Mouse (Mus musculus): ENCODE data around the gene Uts2.
A peak's percentile ranks its signal among the peaks of the same experiment; 100 is the strongest.
"Not testable (repeated sequence)": the region's sequence is repeated elsewhere in the genome, so short reads cannot be mapped to it uniquely, and the experiment has no call there.

Uts2 gene

DNA sequence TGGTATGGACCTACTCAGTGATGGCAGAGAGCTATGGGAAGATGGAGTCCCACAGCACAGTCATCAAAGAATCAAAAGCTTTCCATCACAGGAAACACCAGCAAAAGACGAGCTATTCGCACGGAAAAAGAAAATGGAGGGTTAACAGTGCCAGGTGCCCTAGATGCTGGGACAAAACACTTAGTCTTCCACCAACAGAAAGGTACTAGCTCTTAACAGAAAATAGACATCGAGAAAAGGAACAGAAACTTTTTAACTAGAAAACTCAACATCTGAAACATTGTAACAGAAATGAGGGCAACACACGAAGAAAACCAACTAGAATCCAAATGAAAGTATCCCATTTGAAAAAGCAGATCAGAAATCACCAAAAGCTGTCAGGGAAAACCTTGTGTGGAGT lies 16.7 kb upstream of the Uts2 start:
- DNase-seq (ENCODE audit: low read depth, low spot score): no peak
- Histone ChIP-seq H3K27me3 (ENCODE audit: control insufficient read depth, insufficient read depth, low read length, poor library complexity, severe bottlenecking) (no peaks in the 10 kb centered on the region), H3K36me3 (ENCODE audit: control insufficient read depth, insufficient read depth, low read length, poor library complexity, severe bottlenecking) (no peaks in the 10 kb centered on the region)

DNA sequence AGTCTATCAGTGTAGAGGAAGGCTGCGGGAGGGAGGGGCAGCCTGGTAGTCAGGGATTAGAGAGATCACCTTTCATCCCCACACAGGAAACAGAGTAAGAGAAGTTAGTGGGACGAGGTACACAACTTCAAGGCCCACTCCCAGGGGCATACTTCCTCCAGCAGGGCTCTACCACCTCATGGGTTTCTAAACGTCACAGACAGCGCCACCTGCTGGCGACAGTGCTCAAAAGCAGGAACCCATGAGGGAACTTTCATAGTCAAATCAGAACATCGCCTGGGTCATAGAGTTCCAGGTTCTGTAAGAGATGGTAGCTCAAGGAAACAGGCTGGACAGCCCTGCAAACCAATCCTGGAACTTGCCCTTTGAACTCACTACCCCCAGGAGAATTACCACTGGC lies 6.7 kb upstream of the Uts2 start:
- Histone ChIP-seq H3K36me3 (ENCODE audit: control insufficient read depth, insufficient read depth, low read length, poor library complexity, severe bottlenecking) (no peaks in the 10 kb centered on the region), H3K27me3 (ENCODE audit: control insufficient read depth, insufficient read depth, low read length, poor library complexity, severe bottlenecking) (no peaks in the 10 kb centered on the region)
- peak; percentile 39 for DNase-seq (ENCODE audit: low read depth, low spot score)

DNA sequence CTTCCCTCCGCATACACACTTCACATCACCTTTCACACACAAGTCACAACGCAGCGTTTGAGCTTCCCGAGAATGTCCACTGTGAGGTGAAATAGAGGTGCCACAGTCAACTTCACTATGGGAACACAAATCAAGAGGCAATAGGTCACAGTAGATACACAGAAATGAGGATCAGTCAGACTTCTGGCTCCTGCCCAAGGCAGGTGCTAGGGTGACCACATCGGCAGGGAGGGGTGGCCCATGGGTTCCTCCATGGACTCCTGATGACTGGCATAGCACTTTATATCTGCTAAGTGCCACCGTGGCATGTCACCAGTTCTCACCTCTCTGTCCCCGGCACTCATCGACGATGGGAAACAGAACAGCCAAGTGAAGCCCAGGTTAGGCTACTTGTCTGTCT lies 1.7 kb downstream of the Uts2 start:
- no peak for DNase-seq (ENCODE audit: low read depth, low spot score)
- Histone ChIP-seq H3K36me3 (ENCODE audit: control insufficient read depth, insufficient read depth, low read length, poor library complexity, severe bottlenecking) (no peaks in the 10 kb centered on the region), H3K27me3 (ENCODE audit: control insufficient read depth, insufficient read depth, low read length, poor library complexity, severe bottlenecking) (no peaks in the 10 kb centered on the region)

DNA sequence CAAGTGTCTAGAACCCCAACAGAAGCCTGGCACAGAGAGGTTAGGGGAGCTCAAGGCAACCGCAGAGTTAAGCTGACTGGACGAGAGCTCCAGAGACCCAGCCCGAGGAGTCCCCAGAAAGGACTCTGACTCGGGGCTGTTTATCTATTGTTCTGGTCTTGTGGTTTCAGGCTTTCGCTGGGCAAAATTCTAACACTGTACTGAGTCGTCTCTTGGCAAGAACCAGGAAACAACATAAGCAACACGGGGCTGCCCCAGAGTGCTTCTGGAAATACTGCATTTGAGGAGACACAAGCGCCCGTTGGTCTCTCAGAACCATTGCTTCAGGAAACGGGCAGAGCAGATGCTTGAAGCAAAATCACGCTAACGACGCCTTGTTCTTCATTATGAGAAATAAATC lies 4.5 kb downstream of the Uts2 start:
- Histone ChIP-seq H3K27me3 (ENCODE audit: control insufficient read depth, insufficient read depth, low read length, poor library complexity, severe bottlenecking) (no peaks in the 10 kb centered on the region), H3K36me3 (ENCODE audit: control insufficient read depth, insufficient read depth, low read length, poor library complexity, severe bottlenecking) (no peaks in the 10 kb centered on the region)
- no peak for DNase-seq (ENCODE audit: low read depth, low spot score)

DNA sequence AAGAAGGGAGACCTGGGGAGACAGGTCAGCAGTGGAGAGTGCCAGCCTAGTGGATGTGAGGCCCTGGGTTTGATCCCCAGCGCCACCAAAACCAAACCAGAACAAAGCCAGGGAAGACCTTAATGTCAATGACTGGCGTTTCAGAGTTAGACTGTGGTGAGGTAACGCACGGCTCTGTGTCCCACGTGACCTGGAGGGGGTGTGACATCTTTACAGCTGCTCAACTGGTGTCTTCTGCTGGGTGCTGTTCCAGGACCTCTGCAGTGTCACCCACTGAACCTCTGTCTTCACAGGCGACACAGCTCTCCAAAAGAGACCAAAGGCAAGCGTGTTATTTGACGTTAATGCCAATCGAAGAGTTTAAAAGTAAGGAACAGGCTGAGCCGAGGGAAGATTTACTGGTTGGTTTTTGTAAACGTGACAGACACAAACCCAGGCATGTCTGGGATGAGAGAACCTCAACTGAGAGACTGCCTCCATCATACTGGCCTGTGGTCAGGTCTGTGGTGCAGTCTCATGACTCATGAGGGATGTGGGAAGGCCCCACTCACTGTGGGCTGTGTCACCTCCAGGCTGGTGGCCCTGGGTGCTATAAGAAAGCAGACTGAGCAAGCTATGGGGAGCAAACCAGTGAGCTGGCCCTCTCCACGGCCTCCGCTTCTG lies 8.9 kb downstream of the Uts2 start:
- no peak for DNase-seq (ENCODE audit: low read depth, low spot score)

DNA sequence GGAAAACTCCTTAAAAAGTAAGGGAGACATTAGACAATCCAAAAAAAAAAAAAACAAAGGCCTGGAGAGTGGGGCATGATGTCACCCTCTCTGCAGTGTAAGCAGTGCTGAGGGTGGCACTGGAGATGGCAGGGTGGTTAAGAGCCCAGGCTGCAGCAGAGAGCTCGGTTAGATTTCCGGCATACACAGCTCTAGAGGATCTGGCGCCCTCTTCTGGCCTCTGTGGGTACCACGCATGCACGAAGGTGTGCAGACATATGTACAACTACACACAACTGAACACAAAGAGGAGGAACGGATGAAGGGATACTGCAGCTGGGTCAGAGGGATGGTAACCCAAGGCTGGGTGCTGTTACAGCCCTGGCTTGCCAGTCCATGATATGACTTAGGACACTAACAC lies 10.0 kb downstream of the Uts2 start:
- Histone ChIP-seq H3K27me3 (ENCODE audit: control insufficient read depth, insufficient read depth, low read length, poor library complexity, severe bottlenecking) (no peaks in the 10 kb centered on the region), H3K36me3 (ENCODE audit: control insufficient read depth, insufficient read depth, low read length, poor library complexity, severe bottlenecking) (no peaks in the 10 kb centered on the region)
- peak; percentile 41 for DNase-seq (ENCODE audit: low read depth, low spot score)

More for the DNA sequence above, 8.9 kb downstream of the Uts2 start:
- Histone ChIP-seq H3K36me3 (ENCODE audit: control insufficient read depth, insufficient read depth, low read length, poor library complexity, severe bottlenecking) (no peaks in the 10 kb centered on the region), H3K27me3 (ENCODE audit: control insufficient read depth, insufficient read depth, low read length, poor library complexity, severe bottlenecking) (no peaks in the 10 kb centered on the region)

DNA sequence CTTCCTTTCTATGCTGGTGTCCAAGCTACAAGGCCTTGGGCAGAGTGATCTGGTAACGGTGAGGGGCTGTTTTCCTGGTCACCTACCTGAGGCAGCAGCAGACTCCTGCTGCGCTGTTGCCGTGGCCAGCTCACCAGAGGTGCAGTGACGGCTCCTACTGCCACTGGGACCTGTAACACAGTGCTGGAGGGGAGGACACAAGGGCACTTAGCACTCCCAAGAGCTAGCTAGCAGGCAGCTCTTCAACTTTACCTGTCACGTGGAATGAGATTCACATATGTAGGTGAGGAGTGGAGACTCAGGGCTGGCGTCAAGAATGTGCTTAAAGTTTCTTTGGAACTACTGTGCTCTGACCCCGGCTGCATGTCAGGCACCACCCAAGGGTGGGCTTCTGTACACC lies 13.4 kb downstream of the Uts2 start:
- H3K36me3 ChIP-seq (ENCODE audit: control insufficient read depth, insufficient read depth, low read length, poor library complexity, severe bottlenecking): no peaks in the 10 kb centered on the region
- DNase-seq (ENCODE audit: low read depth, low spot score): no peak
- no peaks in the 10 kb centered on the region for H3K27me3 ChIP-seq (ENCODE audit: control insufficient read depth, insufficient read depth, low read length, poor library complexity, severe bottlenecking)

DNA sequence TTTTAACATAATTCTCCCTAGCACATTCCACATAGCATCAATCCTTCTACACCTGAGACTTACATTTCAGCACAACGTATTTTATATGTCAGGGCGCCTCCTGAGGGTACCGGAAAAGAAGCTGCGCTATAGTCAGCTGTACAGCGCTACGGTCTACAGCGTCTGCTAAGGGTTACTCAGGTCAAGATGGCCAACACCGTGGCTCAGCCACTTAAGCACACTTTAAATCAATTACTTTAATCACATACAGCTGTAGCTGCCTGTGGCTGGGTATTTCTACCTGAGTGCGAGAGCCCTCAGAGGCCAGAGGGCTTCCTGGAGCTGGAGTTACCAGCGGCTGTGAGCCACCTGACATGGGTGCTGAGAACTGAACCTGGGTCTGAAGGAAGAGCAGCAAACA lies 19.0 kb downstream of the Uts2 start:
- no peaks in the 10 kb centered on the region for H3K27me3 ChIP-seq (ENCODE audit: control insufficient read depth, insufficient read depth, low read length, poor library complexity, severe bottlenecking)
- no peaks in the 10 kb centered on the region for H3K36me3 ChIP-seq (ENCODE audit: control insufficient read depth, insufficient read depth, low read length, poor library complexity, severe bottlenecking)
- DNase-seq (ENCODE audit: low read depth, low spot score): no peak

DNA sequence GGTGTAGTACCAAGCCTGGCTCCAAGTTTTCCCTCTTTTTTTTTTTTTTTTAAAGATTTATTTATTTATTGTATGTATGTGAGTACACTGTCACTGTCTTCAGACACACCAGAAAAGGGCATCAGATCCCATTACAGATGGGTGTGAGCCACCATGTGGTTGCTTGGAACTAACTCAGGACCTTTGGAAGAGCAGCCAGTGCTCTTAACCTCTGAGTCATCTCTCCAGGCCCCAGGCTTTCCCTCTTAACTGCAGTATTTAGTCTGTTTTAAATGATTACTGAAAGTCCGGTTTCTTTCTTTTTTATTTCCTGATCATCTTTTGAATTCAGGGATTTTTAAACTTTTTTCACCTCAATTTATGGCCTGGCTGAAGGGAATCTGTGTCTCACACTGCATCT lies 20.5 kb downstream of the Uts2 start:
- not testable (repeated sequence) for H3K36me3 ChIP-seq (ENCODE audit: control insufficient read depth, insufficient read depth, low read length, poor library complexity, severe bottlenecking); DNase-seq (ENCODE audit: low read depth, low spot score); H3K27me3 ChIP-seq (ENCODE audit: control insufficient read depth, insufficient read depth, low read length, poor library complexity, severe bottlenecking)

DNA sequence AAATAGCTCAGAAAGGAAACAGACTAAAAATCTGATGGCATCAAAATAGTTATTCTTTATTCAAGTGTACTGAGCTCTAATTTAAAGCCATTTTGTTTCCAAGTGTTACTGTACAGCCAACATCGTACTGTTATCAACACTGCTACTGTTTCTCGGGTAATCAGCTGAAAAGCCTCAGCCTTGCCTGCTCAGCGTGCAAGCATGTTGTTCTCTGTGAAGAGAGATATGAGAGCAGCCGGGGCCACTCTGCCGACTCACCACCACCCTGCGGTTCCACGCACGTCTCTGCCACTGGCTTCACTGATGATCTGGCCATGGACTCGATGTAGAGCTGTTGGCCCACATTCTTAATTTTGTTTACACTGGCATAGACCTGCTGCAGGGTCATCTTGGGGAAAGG lies 27.3 kb downstream of the Uts2 start:
- no peak for DNase-seq (ENCODE audit: low read depth, low spot score)
- Histone ChIP-seq H3K36me3 (ENCODE audit: control insufficient read depth, insufficient read depth, low read length, poor library complexity, severe bottlenecking) (no peaks in the 10 kb centered on the region), H3K27me3 (ENCODE audit: control insufficient read depth, insufficient read depth, low read length, poor library complexity, severe bottlenecking) (no peaks in the 10 kb centered on the region)

DNA sequence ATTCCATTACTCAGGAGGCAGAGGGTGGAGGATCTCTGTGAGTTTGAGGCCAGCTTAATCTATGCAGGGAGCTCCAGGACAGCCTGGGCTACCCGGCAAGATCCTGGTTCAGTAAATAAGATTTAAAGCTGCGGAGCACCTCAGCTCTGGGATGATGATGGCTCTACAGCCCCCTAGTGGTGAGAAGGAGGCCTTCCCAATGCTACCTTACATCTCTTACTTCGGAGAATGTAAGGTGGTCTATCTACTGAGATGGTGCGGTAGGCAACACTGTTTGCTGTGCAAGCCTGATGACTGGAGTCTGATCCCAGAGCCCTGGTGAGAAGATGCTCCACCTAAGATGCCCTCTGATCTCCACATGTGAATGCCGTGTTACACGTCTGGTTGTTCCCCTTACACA lies 30.1 kb downstream of the Uts2 start:
- no peaks in the 10 kb centered on the region for H3K36me3 ChIP-seq (ENCODE audit: control insufficient read depth, insufficient read depth, low read length, poor library complexity, severe bottlenecking)
- peak; percentile 46 for DNase-seq (ENCODE audit: low read depth, low spot score)
- no peaks in the 10 kb centered on the region for H3K27me3 ChIP-seq (ENCODE audit: control insufficient read depth, insufficient read depth, low read length, poor library complexity, severe bottlenecking)

DNA sequence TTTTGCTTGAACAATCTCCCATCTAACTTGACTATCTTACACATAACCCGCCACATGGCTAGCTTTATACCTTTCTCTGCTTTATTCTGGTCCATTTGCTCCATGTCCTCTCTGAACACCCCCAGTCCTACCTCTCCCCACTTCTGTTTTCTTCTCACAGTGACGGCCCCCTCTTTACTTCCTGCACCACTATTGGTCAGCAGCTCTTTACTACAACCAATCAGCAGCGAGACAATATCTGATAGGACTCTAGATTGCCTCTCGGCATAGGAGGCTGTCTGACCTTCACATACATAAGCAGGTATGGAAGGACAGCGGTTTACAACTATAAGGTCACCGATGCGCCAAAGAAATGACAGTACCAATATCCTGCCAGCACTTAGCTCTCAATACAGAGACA lies 39.6 kb downstream of the Uts2 start:
- DNase-seq (ENCODE audit: low read depth, low spot score): no peak
- Histone ChIP-seq H3K27me3 (ENCODE audit: control insufficient read depth, insufficient read depth, low read length, poor library complexity, severe bottlenecking) (no peaks in the 10 kb centered on the region), H3K36me3 (ENCODE audit: control insufficient read depth, insufficient read depth, low read length, poor library complexity, severe bottlenecking) (no peaks in the 10 kb centered on the region)

DNA sequence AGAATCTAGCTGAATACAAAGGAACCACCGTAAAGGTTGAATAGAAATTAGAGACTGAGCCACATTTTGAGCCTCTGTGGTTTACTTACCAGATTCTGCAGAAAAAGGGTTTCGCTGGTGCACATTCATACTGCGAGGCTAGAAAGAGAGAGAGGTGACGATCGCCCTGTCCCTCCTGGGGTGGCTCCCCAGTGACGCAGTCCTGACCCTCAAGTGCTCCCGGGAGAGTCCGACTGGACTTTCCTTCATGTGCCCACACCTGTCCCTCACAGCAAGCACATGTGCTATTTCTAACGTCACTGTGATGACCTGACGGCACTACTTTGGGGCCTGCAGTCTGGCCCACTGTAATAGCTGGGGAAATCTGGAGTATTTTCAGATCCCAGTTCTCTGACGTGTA lies 40.9 kb downstream of the Uts2 start:
- H3K27me3 ChIP-seq (ENCODE audit: control insufficient read depth, insufficient read depth, low read length, poor library complexity, severe bottlenecking): no peaks in the 10 kb centered on the region
- no peaks in the 10 kb centered on the region for H3K36me3 ChIP-seq (ENCODE audit: control insufficient read depth, insufficient read depth, low read length, poor library complexity, severe bottlenecking)
- DNase-seq (ENCODE audit: low read depth, low spot score): no peak

DNA sequence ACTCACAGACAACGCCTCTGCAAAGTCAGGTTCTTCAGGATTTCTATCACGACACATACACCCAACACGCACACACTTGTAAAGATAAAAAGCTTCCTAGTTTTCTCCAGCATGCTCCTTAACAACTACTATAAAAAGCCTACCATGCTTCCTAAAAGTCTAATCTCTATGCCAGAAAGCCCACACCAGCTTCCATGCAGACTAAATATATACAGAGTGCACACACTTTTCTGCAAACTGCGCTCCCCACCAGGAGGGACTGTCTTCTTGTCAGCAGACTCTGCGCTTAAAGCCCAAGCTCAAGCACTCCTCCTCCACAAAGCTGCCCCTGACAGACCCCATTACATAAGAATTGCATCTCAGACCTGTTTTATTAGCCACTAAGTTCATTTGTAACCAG lies 44.6 kb downstream of the Uts2 start:
- no peaks in the 10 kb centered on the region for H3K36me3 ChIP-seq (ENCODE audit: control insufficient read depth, insufficient read depth, low read length, poor library complexity, severe bottlenecking)
- DNase-seq (ENCODE audit: low read depth, low spot score): no peak
- no peaks in the 10 kb centered on the region; the same call in 1 of the 2 replicates for H3K27me3 ChIP-seq (ENCODE audit: control insufficient read depth, insufficient read depth, low read length, poor library complexity, severe bottlenecking)

DNA sequence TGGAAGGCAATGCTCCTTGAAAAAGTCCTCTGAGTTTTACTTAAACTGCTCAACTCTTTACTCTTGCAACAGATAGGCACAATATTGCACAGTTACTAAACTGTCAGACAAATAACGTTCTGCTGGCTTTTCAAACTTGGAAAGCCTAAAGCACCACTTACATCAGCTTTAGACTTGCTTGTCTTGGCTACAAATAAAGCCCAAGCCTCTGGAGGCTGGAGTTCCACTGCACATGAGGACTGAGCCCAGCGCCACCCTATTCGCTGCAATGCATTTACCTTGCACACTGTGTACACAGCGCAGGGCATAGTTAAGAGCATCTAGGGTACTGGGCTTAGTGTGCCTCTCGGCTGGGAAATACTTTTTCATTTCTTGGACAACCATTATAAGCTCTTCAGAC lies 46.4 kb downstream of the Uts2 start:
- Histone ChIP-seq H3K27me3 (ENCODE audit: control insufficient read depth, insufficient read depth, low read length, poor library complexity, severe bottlenecking) (no peaks in the 10 kb centered on the region; the same call in 1 of the 2 replicates), H3K36me3 (ENCODE audit: control insufficient read depth, insufficient read depth, low read length, poor library complexity, severe bottlenecking) (0 out of 2 replicates have a peak, but pooled peaks cover 2% of the 10 kb centered on the region)
- DNase-seq (ENCODE audit: low read depth, low spot score): no peak

Data from splenic B cell, adult 2 months (primary cell).